Mouse (Mus musculus) right cerebral cortex, postnatal 36 days (tissue): ENCODE measurements around the gene Krtap12-1.
"Not testable (repeated sequence)": the region's sequence is repeated elsewhere in the genome, so short reads cannot be mapped to it uniquely, and the experiment has no call there.

Source experiments
- DNase-seq, 2 experiments: peaks; one replicate each; pipeline ENCODE4 v3.0.0; 2022; ENCODE audit warnings: low spot score in 2 of 2, mixed read lengths in 1 of 2

The Krtap12-1 gene

GRCm38 (mm10) chr10:77741924-77742688, 21.7 kb downstream of the Krtap12-1 start, which contains the start of gene Gm18596:
Gm18596 (minus strand) TSS chr10:77742638.
- not testable (repeated sequence) for DNase-seq

GRCm38 (mm10) chr10:77750686-77751085, 30.3 kb downstream of the Krtap12-1 start:
- DNase-seq: not testable (repeated sequence)

- DNase-seq: not testable (repeated sequence)
These were observed 30.9 kb downstream of the Krtap12-1 start, which contains the start of gene Gm9736 for GRCm38 (mm10) chr10:77751254-77751653. Gm9736 (minus strand) TSS chr10:77751354.

- DNase-seq: not testable (repeated sequence)
These were observed 31.9 kb downstream of the Krtap12-1 start for GRCm38 (mm10) chr10:77752312-77752711.

- no peak for DNase-seq
These were observed 33.0 kb downstream of the Krtap12-1 start for GRCm38 (mm10) chr10:77753448-77753847.

GRCm38 (mm10) chr10:77759582-77759981, 39.2 kb downstream of the Krtap12-1 start, which contains the start of gene Gm3233:
Gm3233 (minus strand) TSS chr10:77759682.
- DNase-seq: not testable (repeated sequence)

- no peak for DNase-seq
These were observed 49.3 kb downstream of the Krtap12-1 start for GRCm38 (mm10) chr10:77769727-77770126.
